Mouse (Mus musculus): Measurements from ENCODE around the gene Serp2.
"Not testable (repeated sequence)": the region's sequence is repeated elsewhere in the genome, so short reads cannot be mapped to it uniquely, and the experiment has no call there.

Serp2 gene

DNA sequence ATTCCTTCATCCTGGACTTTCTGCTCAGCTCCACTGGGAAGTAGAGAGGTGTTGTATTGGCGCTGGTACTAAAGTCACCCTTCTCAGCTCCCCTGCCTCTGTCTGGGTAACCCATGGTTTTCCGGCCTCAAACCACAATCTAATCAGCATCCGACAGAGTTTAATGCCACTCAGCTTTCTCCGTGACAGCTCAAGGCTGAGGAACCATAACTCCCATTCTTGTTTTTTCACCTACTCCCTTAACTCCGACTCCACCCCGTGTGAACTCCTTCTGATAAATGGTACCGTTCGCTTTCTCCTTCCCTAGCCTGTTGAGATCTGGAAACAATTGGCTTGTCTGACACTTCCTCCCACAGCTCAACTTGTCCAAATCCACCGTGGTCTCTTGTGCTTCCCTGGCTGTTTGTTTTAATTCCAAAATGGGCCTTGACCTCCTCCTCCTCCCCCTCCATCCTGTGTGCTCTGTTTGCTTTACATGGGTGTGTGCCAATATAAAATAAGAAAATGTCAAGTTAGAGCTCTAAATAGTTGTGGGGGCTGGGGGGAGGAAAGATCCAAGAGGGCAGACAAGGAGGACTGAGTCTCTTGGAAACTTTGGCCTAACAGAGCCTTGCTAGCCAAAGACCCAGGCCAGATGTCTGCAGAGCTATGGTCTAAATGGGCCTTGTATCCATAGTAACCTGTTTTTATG is 12.7 kb upstream of the Serp2 start:
- no peak for DNase-seq (ENCODE audit: low spot score in 2 of 2)

DNA sequence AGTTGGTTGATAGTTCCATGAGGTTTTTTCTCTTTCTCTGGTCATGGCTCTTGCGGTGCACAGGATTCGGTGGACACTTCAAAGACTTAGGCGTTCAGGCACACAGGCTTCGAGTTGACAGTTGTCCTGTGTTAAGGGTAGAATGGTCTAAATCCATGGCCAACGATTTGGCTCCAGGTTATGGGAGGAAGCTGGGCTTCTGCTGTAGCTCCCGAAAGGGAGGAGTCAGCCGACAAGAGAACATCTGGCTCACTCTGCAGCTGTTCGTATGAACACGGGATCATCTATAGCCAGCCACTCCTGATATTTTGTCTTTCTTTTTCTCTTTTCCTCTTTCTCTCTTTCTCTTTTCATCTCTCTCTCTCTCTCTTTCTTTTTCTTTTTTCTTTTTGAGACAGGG is 11.9 kb upstream of the Serp2 start:
- no peak for DNase-seq (ENCODE audit: low spot score in 2 of 2)

DNA sequence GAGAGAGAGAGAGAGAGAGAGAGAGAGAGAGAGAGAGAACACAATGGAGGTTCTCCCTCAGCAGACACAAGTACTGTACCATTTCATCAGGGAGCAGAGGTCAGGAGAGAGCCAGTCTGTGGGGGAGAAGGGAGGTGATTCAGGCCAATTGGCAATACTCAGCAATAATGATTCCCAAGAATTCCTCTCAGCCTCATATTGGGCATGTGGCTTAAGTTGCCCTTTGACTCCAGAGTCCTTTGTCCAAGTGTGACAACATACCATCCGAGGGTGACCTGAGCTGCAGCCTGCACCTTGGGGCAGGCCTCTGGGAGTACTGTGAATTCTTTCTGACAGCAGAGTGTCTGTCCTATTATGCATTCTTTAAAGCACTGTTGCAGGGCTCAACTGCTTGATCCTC is 10.6 kb upstream of the Serp2 start:
- no peak for DNase-seq (ENCODE audit: low spot score in 2 of 2)

DNA sequence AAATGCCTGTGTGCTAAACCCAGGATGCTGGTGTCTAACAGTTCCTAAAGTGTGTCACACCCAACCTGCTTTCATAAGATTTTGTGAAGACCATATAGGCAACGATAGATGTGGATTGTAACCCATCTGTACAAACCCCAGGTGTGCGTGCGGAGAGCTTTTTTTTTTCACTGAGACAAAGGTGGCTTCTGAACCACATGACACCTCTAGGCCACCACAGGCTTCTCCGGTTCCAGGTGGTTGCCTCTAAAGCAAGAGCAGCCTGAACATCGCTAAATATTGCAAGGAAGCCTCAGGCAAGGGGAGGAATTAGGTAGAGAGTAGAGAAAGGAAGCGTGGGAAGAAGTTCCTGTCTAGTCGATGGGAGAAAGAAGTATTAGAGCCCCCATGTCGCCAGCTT is 10.0 kb upstream of the Serp2 start:
- DNase-seq (ENCODE audit: low spot score in 2 of 2) = no peak

DNA sequence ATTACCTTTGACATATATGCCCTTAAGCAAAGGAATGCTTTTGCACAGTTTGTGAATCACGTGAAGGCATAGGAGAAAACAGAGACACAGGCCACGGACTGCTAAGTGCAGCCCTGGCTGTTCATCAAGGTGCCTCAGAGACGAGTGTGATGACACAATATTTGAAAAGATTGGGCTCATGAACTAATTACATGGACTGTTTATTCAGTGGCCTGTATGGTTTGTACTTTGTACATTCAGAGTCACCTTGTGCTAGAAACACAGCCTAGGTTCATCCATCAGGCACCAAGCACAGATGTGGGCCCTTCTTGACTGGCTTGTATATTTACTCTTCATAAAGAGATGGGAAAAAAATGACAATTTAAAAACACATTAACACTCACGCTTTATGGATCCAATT is 9.5 kb upstream of the Serp2 start:
- DNase-seq (ENCODE audit: low spot score in 2 of 2) = no peak

DNA sequence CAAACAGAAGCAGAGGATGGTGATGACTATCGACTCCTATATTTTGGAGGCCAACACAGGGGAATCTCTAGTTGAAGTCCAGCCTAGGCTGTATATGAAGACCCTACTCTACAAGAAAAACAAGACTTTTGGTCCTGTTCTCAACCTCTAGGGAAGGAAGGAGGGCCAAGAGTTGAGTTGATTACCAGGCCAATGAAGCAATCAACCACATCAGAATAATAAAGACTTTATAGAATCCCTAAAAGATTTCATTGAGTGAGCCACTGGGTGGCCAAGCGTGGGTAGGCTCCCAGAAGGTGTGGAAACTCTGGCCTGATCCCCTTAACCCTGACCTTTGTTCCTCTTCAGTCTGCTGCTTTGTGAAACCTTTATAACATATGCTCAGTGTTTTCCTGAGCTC is 2.5 kb upstream of the Serp2 start:
- DNase-seq (ENCODE audit: low spot score in 2 of 2) = no peak

DNA sequence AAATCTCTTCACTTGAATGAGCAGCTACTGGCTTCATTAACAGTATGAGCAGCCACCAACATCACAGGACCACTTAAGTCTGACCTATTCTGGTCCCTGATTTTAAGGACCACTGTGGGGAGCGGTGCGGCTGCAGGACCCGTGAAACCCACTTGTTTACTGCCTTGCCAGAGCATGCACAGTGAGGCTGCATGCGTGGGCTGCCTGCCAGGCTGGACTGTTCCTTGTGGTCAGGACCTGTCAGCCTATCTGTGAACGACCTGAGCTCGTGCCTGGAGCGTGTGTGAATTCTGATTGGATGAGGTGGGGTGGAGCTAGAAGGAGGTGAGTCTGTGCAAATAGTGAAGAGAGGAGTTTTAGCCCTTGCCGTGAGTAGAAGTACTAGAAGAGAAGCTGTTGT is 1.5 kb upstream of the Serp2 start:
- not testable (repeated sequence) for DNase-seq (ENCODE audit: low spot score in 2 of 2)

DNA sequence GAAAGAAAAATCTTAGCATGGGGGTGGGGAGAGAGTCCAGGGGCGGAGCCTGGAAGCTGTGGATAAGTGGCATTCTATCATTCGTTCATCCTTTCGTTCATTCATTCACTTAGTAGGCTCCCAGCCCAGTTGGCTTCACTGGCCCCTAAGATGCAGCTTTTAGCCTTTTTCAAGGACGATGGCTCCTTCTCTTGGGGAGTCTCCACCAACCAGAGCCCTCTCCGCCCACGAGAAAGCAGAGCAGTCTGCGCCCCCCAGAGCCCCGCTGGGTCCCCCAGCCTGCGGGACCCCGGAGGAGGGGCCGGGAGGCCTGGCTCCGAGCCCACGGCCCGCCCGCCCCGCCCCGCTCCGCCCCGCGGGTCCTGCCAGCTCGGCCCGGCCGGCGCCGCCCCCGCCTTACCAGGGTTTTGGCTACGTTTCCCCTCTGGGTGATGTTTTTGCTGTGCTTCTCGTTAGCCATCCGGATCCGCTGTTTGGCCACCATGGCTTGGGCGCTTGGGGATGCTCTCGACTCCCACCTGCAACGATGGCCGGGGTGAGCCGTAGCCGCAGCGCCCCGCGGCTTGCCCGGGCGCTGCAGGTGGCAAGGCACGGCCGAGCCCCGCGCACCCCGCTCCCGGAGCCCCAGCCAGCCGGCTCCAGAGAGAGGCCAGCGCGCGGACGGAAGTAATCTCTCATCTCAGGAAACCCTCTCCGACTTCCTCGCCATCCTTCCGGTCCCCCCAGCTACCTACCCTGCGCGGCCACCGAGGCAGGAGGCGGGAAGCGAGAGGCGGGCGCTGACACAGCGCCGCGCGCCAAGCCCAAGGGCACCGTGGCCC is 448 bp downstream of the Serp2 start:
- peak; percentile 42 to 45 for DNase-seq (ENCODE audit: low spot score in 2 of 2)

DNA sequence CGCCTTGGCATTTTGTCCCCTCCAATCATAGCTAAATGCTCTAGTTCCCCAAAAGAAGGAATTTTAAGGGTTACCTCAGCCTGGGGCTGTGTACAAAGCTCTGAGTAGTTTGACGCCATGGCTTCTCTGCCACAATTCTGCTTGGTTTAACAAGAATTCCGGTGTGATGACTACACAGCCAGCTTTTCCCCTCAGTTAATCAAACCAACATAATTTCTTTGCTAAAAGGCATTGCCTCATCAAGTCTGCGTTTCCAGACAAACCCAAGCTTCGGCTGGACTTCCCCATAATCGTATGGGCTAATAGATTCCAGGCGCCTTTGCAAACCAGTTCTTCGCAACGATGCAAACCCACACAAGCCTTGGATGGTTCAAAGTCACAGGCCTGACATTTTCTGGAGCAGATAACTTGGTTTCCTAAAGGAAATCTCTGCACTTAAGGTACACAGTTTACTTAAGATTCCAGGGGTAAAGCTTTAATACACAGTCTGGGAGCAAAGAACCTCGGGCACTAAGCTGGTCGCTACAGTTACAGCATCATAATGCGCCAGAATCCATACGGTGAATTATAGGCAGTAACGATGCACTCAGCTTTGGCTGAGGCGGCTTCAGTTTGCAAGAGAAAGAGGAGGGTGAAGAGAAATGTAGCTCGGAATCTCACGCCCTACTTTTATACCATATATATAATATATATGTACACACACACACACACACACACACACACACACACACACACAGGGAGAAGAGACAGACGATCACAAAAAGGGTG is 1.2 kb downstream of the Serp2 start:
- no peak for DNase-seq (ENCODE audit: low spot score in 2 of 2)

DNA sequence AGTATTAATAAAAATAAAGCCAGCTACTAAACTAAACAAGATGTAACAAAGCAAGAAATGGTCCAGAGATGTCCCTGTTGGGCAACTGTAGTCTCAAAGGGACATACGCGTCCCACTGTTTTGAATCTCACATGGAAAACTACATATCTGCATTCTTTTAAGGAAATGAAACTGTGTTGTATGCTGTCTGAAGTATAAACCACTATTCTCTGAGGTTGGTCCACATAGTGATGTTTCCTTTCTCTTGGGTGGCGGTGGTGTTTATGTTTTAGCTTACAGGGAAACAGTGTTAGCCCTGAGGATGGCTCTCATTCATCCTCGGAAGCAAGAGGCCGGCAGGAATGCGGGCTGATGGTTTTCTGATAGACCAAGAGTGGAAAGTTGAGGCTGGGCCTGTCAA is 12.6 kb downstream of the Serp2 start:
- no peak for DNase-seq (ENCODE audit: low spot score in 2 of 2)

DNA sequence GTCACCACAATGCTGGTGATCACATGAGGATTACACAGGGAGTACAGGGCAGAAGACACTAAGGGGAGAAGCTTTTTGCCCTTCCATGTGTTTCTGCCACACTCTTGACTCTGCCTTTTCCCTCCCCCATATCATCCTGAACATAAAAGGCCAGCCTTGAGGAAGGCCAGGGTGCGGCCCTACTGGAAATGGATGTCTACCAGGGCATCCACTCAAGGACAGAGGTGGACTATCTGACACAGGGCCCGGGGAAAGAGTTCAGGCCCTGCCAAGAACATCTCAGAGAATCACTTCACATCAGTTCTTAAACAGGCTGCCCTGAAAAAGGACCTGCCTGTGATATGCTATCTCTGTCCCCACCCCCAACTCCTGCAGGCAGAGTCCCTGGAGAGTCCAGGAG is 15.3 kb downstream of the Serp2 start:
- no peak for DNase-seq (ENCODE audit: low spot score in 2 of 2)

DNA sequence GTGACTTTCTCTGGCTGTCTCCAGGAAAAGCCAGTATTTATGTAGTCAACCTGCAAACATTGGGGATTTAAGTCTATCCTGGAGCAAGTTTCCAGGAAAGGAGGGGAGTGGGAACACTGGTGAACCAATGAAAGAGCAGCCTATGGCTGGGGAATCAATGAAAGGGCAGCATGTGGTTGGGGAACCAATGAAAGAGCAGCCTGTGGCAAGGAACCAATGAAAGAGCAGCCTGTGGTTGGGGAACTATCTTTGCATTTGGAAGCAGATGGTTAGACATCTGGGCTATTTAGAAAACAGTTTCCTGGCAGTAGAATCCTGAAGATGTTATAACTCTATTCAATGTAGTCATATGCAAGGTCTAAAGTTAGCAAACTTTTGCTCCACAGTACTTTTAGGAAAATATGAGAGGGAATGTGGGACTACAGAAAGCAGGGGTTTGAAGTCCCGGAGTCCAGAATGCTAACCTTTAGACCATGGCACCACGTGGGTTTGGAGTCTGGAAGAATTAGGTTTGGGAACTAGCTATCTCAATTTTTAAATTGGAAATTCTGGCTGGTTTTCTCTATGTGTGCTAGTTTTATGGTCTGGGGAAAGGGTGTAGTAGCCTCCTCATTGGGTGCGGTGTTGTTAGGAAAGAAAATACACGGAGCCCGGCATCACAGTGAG is 16.6 kb downstream of the Serp2 start:
- DNase-seq (ENCODE audit: low spot score in 2 of 2) = no peak

DNA sequence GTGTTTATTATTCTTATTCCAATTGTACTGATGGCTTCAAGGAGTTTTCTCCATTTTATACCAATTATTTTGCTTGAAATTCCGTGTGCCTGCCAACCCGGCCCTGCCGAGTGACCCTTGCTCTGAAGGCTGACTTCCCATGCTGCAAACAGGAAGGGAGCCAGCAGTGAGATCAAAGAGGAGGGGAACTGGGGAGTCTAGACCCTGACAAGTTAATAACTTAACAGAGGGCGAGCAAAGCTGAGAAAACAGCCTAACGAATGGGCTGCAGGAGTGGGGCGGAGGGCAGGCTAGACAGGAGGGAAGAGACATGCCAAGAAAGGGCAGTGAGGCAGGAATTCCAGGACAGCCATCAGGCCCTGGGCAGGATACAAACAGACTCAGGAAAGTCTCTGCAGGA is 19.8 kb downstream of the Serp2 start:
- DNase-seq (ENCODE audit: low spot score in 2 of 2) = no peak

DNA sequence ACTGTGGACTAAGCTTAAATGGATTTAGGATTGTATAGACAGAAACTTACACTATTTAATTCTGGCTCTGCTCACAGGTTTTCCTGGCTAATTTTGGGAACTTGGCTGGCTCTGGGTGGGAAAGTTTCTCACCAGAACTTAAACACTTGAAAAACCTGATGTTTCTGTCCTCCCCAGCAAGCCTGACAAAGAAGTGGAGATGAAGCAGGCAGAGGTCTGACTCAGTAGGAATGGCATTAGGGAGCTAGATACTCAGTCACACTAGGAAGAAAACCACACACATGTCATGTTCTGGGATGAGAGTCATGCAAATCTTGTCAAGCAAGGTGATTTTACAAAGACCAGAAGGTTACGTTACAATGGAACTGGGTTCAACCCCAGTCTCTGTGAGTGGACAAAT is 21.6 kb downstream of the Serp2 start:
- no peak for DNase-seq (ENCODE audit: low spot score in 2 of 2)

DNA sequence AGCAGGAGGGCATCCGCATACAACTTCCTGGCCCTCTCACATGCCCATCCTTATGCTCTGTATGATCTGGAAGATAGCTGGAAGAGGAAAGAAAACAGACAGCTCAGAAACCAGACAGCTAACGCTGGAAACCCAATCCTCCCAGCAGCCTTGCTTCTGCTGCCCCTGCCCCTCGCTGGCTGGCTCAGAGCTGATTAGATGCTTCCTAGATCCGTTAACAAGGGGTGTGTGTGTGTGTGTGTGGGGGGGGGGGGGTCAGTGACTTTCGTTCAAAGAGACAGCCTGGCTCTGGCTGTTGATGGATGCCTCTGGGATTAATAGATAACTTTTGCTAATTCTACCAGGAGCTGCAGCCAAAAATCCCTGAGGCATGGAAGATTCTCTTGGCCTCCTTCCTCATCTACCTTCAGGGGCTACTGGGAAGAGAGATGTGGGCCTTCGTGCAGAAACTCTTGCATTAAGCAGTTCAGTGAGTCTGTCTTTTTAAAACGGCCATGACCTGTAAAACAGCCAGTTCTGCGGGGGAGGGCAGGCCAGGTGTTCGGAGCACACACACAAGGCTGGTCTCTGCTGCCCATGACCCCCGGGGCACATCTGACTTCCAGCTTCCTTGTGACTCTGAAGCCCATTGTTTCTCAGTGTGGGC is 23.4 kb downstream of the Serp2 start:
- no peak for DNase-seq (ENCODE audit: low spot score in 2 of 2)

DNA sequence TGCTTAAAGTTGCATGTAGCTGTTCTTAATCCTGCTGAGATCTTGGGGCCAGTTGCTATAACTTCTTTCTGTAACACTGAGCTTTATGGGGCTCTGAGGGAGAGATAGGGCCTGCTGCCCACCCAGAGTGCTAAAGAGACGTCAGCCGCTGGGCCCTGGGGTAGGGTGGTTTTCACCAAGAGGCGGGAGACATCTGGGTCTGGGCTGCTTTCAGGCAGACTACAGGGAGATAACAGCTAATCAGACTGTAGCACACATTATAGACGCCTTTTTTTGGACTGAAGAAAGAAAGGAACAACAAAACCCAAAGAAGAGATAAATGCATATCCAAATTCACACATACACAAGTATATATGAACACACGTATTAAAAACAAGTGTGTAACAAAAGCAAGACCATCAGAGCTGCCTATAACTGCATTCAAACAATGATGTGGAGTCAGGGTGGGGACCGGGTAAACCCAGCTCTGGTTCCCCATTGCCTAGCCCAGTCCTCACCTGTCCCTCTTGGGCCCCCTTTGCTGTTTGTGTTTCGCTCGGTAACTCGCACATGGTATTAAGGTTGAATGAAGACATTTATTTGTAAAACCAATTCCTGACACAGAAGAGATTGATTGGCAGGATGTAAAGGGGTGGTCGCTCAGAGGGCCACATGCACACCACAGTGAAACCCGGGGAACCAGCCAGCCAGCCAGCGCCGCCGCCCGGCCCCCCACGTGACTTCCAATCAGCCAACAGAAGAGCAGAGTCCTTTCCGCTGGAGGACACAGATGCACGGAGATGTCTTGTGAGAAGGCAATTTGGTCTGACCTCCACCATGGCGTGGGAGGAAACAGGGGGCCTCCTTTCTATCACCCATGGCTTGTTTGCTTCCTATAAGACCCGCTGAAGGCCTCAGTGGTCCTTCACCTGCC is 24.2 kb downstream of the Serp2 start:
- DNase-seq (ENCODE audit: low spot score in 2 of 2) = no peak

DNA sequence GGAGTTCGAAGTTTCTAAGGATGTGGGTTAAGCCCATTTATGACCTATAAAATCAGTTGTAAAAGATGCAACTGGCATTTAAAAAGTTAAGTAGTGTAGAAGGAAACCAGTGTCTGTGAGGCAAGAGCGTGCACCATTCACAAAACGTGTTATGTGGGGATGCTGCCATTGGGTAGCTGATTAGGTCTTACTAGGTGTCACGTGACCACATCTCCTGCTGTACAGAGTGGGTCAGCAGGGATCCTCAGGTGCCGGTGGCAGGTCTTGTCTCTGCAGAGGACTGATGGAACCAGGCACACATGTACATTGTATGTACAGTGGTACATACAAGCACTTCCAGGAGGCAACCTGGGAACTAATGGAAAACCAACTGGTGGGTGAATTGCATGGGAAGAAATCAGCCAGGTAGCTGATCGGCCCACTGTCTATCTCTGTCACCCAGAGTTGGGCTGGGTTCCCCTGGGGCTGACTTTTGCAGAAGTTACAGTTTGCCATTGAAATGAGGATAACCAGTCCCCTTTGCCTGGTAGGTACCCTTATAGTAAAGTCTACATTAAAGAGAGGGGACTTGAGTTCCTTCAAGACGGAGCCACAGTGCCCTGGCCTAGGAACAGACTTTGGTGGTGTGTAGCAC is 25.5 kb downstream of the Serp2 start:
- DNase-seq (ENCODE audit: low spot score in 2 of 2) = no peak

DNA sequence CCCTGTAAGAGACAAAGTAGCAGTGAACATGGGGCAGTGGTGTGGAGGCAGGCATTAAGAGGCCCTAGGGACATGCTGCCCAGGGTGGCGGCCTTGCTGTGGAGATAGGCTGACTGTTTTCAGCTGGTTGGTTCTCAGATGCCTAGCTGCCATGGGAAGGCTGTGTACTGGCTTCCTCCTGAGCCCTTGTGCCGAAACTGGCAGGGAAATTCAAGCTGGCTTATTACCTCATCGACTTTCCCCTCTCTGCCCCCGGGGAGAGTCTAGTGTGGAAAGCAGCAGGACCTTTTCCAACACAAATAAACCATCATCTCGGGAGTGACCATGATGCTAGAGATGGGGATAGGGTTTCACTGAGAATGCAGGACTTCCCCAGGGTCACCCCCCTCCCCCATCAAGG is 28.0 kb downstream of the Serp2 start:
- peak in 1 of 2 experiments; percentile 48 for DNase-seq (ENCODE audit: low spot score in 2 of 2)

DNA sequence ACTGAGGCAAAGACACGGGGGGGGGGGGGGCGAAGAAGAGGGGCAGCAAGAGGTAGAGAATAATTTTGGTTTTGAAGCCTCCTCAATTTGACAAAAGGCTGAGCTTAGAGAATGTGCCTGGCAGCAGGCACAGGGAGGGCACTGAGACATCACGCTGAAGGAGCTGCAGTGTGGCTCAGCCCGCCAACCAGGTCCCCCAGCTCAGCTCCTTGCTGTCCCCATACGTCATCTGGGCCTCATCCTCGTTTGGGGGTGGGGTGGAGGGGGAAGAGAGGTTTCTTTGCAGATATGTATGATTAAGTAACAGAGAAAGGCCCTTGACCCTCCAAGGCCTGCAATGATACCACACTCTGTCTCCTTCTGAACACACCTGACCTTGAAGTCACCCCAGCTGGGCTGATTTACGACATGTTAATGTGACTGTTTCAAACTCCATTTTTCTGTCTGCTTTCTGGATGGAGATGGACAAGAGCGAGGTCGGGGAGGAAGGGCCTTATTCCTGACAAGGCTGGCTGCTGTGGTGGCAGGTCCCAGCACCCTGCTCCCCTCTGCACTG is 28.9 kb downstream of the Serp2 start:
- no peak for DNase-seq (ENCODE audit: low spot score in 2 of 2)
